Mouse (Mus musculus): Measurements from ENCODE around the gene Efna1. TPM values are rescaled to one million over a fixed set of nuclear protein-coding genes. Genes with fewer than 3 reads are reported as not detected.

The Efna1 gene
- total RNA-seq, 2 experiments from 2014 or later: 25.0 to 34.3 TPM

DNA sequence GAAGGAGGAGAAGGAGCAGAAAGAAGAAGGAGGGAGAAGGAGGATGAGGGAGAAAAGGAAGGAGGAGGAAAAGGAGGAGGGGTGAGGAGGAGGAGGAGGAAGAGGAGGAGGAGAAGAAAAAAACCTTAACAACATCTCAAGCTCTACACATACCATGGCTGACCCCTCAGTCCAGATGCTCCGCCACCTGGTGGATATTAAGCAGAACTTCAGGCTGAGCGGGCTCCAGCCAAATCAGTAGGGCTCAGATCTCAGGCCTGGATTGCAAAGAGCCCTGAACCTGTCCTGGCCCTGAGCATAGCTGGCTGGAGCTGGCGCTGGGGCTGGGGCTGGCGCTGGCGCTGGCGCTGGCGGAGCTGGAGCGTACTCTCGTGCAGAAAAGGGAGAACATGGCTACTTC, 27.1 kb upstream of the Efna1 start:
- DNase-seq: peak; percentile 83

DNA sequence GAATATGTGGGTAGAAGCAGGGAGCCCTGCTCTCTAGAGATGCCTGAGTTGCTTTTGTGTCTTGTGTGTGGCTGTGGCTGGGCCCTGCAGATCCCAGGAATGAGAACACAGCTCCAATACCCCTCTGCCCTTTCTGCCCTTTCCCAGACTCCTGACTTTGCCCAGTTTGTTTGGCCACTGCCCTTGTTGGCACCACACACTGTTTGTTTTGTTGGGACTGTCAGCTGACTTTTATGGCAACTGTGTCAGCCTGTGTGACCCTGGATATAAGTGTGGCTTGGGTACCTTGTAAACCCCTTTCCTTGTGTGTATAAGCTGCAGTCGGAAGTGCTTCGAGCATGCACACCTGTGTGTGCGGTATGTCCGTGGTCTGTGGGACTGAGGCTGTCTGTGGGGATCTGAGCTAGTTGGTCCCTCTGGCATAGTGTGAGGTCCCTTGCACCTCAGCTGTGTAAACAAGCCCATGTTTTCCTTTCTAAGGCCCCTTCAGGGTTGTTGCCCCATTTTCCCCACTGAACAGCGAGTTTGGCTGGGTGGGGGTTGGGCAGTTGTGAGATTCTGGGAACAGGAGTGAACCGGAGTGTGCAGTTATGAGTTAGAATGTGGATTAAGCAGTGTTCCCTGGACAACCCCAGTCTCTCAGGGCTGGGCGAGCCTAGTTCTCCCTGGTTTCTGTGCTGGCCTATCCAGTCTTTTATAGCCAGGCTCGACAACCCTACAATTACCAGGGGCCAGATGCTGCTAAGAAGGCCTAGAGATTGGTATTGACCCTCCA, 24.8 kb upstream of the Efna1 start:
- DNase-seq: peak; percentile 42

DNA sequence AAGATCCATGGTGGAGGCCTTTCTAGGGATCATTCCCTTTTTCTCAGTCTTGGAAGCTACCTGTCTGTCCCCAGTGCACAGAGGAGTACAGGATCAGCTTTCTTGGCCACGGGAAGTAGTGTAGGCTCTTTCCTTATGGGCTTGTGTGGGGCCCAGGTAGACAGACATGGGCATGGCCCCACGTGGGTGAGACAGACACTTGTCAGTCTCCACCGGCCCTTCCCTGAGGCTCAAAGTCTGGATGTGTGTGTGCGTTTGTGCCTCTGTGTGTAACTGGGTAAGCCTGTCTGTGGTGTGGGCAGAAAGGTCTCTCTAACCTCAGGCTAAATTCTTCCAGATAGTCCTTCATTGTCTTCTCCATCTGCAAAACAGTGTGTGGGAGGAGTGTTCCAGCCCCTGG, 24.2 kb upstream of the Efna1 start:
- DNase-seq: no peak

DNA sequence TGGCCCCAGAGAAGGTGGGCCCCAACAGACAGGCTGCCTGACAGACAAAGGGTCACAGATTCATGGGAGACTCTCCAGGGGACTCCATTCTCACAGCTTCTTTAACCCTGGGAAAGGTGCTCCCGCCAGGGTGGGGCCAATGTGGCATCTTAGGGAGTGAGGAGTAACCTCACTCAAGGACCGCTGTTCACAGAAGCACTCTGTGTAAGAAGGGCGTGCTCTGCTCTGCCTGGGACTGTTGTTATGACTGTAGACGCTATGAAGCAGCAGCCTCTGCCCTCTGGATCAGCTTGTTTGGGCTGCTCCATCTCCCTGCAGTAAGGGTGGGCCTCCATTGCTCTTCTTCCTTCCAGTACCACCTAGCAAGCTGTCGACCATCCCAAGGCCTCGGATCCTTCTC, 23.5 kb upstream of the Efna1 start:
- no peak for DNase-seq

DNA sequence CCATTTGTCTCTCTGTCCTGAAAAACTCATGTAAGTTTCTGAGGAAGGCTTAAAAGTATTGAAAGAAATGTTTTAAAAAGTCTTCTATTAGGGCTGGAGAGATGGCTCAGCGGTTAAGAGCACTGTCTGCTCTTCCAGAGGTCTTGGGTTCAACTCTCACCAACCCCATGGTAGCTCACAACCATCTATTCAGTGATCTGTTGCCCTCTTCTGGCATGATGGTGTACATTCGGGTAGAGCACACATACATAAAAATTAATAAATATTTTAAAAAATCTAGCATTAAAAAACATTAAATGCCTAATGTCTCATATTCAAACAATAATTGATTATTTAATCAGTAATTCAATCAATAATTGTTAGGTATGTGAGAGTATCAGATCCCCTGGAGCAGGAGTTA, 19.6 kb upstream of the Efna1 start:
- DNase-seq: no peak

DNA sequence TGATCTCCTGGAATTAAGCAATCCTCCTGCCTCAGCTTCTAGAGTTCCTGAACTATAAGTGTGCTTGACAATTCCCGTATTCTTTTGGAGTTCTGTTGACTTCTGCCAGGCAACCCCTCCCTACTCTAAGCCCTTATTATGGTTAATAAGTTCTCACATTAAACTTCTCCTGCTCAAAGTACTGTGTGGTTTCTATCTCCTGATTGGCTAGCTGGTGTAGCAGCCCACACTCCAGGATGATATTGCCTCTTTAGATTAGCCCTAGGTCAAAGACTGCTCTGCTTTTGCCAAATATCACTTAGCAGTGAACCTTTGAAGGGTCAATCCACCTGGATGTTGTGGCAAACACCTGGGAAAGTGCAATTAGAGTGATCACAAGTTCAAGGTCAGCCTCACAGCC, 19.1 kb upstream of the Efna1 start:
- no peak for DNase-seq

DNA sequence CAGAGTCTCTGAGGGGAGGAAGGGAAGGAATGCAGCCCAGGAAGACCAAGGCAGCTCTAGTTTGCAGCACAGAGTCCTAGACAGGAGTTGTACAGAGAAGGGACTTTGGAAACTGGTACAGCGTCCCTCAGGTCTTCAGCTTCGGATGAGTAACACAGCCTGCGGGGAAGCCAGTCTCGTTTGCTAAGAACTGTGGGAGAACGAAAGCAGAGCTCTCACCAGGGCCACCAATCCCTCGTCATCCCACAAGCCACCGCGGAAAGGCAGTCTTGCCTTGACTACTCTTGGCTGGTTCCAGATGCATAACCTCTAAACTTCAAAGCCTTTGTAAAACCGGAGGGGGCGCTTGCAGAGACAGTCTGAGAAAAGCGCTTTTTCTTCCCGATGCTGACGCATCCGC, 18.6 kb upstream of the Efna1 start:
- peak; percentile 60 for DNase-seq

DNA sequence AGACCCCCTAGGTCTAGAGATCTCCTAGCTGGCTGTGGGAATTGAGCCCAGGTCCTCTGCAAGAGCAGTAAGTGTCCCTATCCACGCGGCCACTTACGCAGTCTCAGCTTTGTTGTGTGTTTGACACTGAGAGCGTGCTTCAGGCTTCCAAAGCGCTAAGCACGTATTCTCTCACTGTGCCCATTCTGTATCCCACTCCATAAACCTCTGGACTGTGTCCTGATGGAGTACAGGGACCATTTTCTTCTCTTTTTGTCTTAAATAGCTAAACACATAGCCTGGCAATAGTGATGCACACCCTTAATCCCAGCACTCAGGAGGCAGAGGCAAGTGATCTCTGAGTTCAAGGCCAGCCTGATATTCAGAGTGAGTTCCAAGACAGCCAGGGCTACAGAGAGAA, 18.0 kb upstream of the Efna1 start:
- no peak for DNase-seq

DNA sequence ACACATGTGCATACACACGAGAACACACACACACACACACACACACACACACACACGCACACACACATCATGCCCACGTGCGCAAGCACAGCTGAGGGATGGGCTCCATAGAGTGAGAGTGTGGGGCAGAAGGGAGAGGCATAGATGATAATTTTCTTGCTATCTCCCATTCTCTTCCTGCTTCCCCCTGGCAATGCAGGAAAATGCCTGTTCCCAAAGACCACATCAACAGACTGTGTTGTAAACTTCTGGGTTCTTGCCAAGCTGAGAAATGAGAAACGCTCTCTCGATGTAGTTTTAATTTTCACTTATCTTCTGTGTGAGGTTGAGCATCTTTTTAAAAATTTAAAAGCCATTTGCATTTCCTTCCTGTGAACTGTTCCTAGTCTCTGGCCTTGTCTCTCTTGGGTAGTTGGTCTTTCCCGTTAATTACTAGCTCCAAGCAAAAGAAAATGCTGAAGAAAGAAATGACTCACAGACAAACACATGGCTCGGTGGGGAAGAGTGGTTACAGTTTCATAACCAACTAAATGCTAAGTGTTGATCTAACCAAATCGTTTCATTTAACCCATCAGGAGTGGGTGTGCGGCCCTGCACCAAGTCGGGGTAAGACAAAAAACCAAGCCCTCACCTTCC, 15.9 kb upstream of the Efna1 start:
- DNase-seq: no peak

DNA sequence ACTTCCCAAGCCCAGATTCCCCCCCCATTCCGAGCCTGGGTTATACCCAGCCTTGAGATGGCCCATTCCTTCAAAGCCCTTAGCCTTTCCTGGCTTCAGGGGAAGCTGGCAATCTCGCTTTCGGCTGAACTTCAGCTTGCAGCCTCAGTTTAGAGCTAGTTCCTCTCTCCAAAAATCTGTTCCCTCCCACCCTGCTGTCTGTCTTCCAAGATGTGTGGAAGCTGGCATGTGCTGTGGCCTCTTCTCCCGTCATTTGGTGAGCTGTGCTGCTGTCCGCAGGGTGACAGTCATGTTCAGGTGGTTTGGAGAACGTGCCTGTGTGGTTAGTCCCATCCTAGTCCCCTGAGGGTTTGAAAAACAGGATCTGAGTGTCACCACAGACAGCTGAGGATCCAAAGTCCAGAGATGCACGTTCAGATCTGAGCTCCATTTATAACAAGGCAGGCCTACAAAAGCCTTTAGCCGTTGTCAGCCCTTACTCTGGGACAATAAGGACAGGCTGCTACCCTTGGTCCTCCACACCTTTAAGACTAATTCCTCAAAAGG, 14.8 kb upstream of the Efna1 start:
- DNase-seq: no peak

DNA sequence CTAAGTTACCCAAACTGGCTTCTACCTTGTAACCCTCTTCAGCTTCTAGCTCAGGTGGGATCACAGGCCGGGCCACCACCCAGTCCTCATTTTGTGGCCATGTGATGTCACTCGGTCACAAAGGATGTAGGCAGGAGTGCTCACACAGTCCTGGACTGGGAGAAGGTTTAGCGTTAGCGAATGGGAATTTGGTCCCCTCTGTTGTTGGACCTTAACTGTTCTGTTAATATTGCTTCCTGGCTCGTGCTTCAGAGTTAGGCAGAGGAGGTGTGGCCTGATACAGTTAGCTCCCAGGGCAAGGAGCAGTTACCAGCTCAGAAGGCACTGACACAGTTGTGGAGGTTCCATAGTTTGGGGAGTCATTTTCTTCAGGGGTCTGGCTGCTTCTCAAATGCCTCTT, 13.3 kb upstream of the Efna1 start:
- DNase-seq: no peak

DNA sequence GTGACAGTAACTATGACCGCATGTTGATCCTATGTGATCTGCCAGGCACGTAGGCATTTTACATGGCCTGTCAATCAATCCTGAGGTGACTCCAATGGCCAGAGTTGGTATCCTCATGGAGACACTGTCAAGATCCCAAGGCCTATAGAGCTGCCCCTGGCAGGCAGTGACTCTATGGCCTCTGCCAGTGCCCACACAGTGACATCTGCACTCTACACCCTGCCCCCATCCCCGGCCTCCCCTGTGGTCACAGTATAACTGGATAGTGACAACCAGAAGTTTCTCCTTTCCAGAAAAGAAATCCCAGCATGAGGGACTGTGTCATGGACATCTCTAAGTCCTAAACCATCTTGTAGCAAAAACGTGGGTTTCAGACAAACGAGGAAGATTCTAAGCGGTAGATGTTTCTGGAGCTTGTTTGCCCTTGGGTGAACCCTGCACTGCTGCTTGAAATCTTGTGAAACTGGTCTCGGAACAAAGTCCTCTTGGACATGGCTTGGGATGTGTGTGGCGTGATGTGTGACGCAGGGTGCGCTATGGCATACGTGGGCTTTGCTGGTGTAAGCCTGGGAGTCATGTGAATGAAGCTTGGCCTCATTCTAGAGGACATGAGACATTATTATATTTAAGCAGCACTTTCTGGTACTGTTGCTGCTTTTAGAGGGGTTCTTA, 12.4 kb upstream of the Efna1 start:
- DNase-seq: no peak

DNA sequence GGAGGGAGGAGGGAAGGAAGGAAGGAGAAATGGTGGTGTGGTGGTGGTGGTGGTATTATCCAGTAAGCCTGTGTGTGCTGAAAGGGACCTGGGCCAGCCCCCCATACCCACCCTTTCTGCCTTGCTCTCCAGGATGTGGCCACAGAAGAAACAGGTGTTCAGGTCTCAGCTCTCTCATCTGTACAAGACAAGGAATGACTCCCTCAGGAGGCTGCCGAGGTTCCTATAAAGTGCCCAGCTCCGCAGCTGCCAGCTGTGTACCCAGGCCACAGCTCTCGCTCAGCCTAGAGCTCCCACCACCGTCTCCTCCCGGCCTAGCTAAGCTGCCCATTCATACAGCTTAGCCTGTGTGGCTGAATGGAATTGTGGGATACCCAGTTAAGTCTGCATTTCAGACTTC, 11.4 kb upstream of the Efna1 start:
- no peak for DNase-seq

DNA sequence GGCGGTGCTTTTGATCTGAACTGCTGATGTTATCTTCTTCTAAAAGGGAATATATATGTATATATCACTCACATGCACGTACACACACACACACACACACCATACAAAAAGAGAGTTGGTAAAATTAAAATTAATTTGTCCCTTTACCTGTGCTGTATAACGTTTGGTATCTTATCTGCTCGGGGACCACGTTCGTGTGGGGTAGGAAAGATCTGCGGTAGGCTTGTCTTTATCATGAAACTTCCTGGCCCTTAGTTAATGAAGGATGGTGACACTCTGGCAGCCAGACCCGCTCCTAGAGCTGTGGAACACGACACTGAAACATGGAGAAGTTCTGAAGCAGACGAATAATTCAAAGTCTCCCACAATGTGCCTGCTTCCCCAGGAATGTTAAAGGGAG, 10.9 kb upstream of the Efna1 start:
- DNase-seq: no peak

DNA sequence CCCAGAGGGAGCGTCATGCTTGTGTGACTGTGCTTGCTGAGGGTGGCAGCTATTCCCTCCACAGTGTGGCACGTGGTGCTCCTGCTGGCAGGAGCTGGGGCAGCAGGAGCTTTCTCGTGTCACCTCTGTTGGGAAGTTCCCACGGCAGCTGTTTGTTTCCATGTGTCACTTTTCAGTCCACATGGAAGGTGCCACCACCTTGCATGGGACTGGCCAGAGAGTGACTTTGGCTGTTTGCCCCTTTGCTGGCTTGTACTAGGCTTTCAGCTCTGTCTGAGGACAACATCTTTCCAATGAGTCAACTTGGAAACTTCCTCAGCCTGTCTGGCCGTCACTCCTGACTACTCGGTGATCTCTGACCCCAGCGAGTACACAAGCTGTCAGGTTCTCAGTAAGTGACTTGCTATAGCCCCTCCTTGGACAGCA, 7.6 kb upstream of the Efna1 start:
- DNase-seq: no peak

DNA sequence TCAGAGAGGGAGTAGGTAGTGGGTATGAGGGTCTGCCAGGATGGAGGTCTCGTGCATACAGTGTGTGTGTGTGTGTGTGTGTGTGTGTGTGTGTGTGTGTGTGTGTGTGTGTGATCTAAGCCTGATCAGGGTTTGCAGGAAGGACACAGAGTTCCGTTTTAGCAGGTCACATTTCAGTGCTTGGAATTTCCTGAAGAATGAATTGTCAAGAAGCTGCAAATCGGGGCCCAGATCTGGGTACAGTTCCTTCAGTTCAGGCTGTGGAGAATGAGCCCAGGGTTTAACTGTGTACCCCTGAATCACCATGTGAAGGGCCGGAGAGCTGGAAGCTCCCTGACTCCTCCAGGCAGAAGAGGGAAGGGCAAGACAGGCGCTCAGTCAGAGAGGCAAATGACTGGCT, 6.3 kb upstream of the Efna1 start:
- DNase-seq: no peak

DNA sequence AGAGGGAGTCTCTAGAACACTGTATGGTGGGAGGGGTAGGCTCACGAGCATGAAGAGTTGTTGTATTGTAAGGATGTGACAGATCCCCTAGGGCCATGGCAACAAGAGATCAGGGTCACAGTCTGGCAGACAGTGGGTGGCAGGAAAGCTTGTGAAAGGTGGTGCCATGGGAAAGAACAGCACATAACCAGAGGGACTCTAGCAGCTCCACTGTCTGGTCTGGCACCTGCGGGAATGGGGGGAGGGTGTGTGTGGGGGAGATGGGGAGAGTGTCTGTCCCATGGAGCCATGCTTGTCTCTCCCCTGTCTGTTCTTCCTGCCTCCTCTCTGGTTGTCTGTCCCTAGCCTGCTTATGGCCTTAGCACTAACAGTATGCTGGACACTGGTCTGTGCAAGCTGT, 4.6 kb upstream of the Efna1 start:
- DNase-seq: no peak

DNA sequence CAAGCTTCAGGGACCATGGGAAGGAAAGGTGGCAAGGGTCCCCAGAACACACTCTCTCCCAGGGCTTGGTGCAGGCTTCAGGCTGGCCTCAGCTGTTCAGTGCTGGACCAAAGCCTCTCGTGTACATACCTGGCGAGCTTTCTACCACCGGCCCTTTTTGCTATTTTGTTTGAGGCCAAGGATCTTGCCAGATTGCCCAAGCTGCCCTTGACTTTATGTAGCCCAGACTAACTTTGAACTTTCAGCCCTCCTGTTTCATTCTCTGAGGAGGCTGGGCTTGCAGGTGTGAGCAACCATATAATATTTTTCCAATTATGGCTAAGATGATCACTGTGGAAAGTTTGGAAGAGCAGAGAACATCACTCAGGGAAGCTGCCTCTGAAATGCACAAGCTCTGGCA, 3.3 kb upstream of the Efna1 start:
- no peak for DNase-seq

DNA sequence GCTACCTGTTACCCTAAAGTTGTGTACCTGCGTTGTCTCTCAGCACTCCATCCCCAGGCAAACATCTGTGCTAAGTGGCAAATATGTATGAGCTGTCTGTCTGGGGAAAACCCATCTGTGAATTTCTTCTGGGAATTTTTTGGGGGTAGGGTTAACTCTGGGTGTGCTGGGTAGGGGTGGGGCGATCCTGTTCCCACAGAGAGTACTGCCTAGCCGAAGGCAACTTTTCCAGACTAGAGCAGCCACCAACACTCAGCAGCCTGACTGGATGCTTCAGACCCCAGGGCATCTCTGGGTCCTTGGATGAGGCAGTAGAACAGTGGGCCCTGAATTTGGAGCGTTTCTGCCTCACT, 1.3 kb upstream of the Efna1 start:
- no peak for DNase-seq

DNA sequence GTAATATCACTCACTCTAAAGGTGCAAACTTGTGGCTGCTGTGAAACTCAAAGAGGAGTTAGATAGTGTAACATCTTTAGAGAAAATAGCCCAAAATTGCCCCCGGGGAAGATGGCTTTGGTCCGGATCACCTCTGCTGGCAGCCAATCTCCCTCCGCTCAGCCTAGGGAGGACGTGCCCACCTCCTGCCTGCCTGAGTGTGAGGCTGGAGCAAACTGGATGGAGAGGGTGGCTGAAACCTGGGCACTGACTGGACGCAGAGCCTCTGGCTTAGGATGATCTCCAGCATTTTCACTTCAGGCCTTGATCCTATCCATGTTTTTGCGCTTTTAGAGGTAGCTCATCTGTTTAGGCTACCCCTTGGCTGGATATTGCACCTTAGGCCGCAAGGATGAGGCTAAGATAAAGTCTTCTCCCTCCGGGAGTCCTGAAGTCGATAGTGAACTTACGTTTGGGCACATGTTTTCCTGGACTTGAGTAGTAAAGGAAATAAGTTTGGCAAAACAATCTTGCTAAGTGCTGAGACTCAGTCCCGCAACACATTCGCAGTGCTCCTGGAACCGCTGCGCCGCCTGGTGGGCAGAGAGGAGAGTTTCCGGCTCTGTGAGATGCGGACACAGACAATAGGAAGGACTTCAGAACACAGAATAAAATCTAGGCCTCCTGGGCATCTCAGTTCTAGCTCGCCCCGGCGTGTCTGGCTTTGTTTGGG, 793 bp upstream of the Efna1 start:
- DNase-seq: peak; percentile 90

DNA sequence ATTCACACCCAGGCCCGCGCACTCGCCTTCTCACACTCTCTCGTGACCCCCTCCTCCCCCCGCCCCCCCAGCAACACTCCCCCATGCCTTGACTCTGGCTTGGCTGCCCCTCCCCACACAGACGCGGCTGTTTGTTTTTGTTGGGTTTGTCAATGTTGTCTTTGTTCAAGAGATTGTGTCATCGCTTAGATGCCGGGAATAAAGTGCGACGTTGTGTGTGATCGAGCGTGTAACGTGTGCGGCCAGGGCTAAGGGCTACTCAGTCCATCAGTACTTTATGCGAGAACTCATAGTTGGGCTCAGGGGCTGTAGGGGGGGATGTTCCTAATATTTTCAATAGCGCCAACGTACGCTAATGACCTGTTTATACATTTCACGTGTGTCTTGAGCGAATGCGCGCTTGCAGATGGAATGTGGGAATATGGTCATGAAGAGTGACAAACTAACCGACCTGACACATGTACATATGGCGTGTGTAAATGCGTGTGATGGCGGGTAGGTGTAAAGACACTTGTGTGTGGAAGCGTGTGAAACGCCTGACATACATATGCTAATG, 814 bp downstream of the Efna1 start:
- no peak for DNase-seq

DNA sequence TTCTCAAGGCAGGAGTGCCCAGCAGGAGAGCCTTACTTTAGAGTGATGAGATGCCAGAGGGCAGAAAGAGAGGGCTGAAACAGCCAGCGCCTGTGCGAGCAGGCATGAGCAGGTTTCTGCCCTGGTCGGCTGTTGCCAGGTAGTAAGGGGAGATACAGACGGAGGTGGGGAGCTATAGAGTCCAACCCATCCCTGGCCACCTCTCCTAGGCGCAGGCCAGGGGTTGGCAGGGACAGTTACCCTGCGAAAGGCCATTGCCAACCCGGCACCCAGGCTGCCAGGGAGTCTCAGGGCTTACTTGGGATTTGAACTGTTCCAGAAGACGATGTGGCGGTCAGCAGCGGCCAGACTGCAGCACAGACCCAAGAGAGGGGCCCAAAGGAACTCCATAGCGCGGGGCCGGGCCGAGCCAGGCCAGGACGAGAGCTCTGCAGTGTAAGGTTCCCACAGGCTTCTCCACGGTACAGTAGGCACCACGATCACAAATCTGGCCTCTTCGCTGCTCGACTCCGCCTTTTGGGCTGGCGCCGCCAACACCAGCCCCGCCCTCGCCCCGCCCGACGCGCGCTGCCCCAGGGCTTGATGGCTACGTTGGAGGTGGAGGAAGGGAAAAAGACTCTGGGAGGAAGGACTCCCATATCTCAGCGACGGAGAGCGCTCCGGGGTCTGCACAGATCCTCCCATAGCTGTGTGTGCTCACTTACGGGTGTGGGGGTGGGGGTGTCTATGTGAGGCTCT, 1.6 kb downstream of the Efna1 start:
- DNase-seq: peak; percentile 92

Data from adrenal gland, postnatal 10 days (tissue).